Mouse (Mus musculus): ENCODE measurements around the gene Sowahb. TPM values are rescaled to one million over a fixed set of nuclear protein-coding genes. Genes with fewer than 3 reads are reported as not detected.

Sowahb gene
- polyA plus RNA-seq, 1 experiment from 2014 or later, result 1.1 TPM

DNA sequence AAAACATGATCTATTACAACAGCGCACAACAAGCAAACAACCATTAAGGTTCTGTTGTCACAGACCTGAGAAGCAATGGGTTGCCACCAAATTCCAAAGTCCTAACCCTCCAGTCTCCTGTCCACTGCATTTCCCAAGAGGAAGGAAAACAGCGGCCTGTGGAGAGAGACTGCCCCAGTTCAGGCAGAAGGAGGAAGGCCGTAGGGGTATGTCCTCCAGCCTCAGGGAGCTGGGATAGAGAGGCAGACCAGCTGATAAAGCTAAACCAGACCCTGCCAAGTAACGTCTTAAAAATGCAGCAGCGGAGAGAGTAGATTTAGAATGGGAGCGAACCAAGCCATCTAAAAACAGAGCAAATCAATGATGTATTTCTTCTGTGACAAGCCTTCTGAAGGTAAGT lies 44.8 kb downstream of the Sowahb start:
- H3K9me3 ChIP-seq (replicated peaks), result no peaks in the 10 kb centered on the region
- 63% methylated on average over 6 of the region's 6 CpGs for WGBS (ENCODE audit: insufficient replicate concordance)
- ATAC-seq (ENCODE audit: insufficient read depth), result no peak

DNA sequence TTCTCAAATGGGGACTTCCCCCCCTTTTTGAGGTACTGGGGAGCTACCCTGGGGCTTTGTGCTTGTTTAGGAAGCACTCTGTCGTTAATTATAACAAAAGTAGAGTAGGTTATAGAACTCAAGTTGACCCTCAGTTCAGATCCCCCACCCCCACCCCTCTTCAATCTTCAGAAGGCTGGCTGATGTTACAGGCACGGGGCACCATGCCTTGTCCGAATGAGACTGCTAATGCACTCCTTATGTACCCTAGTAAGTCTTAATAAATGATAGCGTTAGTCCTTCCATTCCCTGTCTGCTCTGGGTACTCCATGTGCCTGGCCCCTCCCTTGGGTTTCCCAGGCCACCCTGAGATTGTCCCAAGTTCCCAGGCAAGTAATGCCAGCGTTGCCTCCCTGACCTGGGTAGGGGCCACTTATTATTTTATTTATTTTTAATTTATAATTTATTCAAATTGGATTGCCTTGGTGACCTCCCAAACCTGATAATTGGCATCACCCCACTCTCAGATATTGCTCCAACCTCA lies 46.3 kb downstream of the Sowahb start:
- H3K9ac ChIP-seq, result no peak overlapping the region
- ATAC-seq (ENCODE audit: insufficient read depth), result no peak
- no peaks in the 10 kb centered on the region for H3K9me3 ChIP-seq (replicated peaks)
- no peak overlapping the region for H3K4me3 ChIP-seq (replicated peaks)
- WGBS (ENCODE audit: insufficient replicate concordance), result 37% methylated on average over 5 of the region's 5 CpGs
- peaks cover 7% of the 10 kb centered on the region; the same call in 1 of the 2 replicates for H3K4me1 ChIP-seq (replicated peaks)
- H3K4me2 ChIP-seq, result no peak overlapping the region
- no peaks in the 10 kb centered on the region for H3K27me3 ChIP-seq
- H3K36me3 ChIP-seq (replicated peaks), result no peaks in the 10 kb centered on the region
- no peak overlapping the region for H3K27ac ChIP-seq (replicated peaks)

More for the DNA sequence above, 44.8 kb downstream of the Sowahb start:
- no peak overlapping the region for H3K9ac ChIP-seq
- H3K27ac ChIP-seq (replicated peaks), result no peak overlapping the region
- H3K4me3 ChIP-seq (replicated peaks), result no peak overlapping the region
- 0 out of 2 replicates have a peak, but pooled peaks cover under 1% of the 10 kb centered on the region for H3K27me3 ChIP-seq
- H3K4me2 ChIP-seq, result no peak overlapping the region
- H3K36me3 ChIP-seq (replicated peaks), result no peaks in the 10 kb centered on the region
- H3K4me1 ChIP-seq (replicated peaks), result peaks cover 7% of the 10 kb centered on the region; the same call in 1 of the 2 replicates

DNA sequence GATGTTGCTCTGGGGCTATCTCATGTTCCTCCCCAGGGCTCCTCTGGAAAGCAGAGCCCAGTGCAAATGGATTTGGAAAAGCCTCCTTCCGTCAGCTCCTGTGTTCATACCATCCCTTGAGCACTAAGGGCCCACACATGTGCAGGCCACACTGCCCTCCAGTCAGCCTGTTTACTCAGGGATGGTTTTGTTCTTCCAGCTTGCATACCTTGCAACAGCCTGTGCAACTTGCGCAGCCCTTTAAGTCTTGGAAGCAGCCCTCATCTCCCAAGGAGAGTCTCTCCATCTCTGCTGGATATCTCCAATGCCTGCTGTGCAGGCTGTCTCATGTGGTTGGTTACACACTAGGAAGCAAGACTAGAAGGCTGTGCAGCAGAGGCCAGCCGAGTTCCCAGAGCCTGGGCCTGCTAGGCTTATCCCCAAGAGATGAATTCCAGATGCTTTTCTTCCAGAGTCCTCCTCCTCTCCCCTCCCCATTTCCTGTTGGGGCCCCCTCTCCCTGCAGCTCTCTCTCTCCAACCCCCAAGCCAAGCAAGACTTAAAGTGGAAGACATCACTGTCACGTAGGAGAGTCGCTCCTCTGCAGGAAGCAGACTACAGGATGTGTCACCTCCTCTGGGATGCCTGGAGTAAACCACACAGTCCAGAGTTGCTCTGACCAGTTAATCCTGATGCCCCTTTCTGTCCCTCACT lies 47.2 kb downstream of the Sowahb start:
- Histone ChIP-seq H3K4me3 (replicated peaks) (no peak overlapping the region), H3K9ac (no peak overlapping the region), H3K4me1 (replicated peaks) (peaks cover 7% of the 10 kb centered on the region; the same call in 1 of the 2 replicates), H3K27me3 (no peaks in the 10 kb centered on the region), H3K9me3 (replicated peaks) (no peaks in the 10 kb centered on the region), H3K36me3 (replicated peaks) (no peaks in the 10 kb centered on the region), H3K27ac (replicated peaks) (peak overlapping the region; percentile 57), H3K4me2 (no peak overlapping the region)
- WGBS (ENCODE audit: insufficient replicate concordance), result 47% methylated on average over 5 of the region's 5 CpGs
- peak; percentile 61 for ATAC-seq (ENCODE audit: insufficient read depth)

DNA sequence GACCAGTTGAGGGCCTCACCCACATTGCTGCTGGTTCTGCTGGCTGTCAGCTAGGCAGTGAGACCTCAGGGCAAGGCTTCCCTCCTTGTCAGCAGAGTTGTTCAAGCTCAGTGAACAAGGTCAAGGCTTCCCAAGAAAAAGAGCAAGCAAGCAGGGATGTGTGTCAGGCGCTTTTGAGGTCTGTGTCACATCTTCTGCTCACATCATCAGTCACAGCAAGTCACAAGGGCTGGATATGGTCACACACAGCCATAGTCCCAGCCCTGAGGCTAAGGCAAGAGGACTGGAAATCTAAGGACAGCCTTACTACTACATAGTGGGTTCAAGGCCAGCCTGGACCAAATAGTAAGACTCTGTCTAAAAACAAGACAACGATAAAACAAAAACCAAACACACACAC lies 50.0 kb downstream of the Sowahb start:
- Histone ChIP-seq H3K4me2 (no peak overlapping the region), H3K9me3 (replicated peaks) (no peaks in the 10 kb centered on the region), H3K27ac (replicated peaks) (no peak overlapping the region), H3K9ac (no peak overlapping the region), H3K4me3 (replicated peaks) (no peak overlapping the region), H3K4me1 (replicated peaks) (no peaks in the 10 kb centered on the region), H3K27me3 (no peaks in the 10 kb centered on the region), H3K36me3 (replicated peaks) (no peaks in the 10 kb centered on the region)
- WGBS (ENCODE audit: insufficient replicate concordance), result 70% methylated on average over 2 of the region's 2 CpGs
- no peak for ATAC-seq (ENCODE audit: insufficient read depth)

DNA sequence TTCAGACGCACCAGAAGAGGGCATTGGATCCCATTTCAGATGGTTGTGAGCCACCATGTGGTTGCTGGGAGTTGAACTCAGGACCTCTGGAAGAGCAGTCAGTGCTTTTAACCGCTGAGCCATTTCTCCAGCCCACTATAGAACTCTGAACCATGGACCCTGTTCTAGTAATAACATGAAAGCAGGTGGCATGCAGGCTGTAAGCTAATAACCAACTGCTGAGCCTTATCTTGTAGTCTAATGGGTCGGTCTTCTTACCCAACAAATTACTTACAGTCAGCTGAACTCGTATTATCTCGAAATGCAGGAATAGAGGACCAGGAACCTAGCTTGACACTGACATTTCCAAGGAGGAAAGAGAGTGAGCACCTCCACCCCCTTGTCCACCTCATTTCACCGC lies 50.5 kb downstream of the Sowahb start:
- H3K27ac ChIP-seq (replicated peaks), result no peak overlapping the region
- no peaks in the 10 kb centered on the region for H3K36me3 ChIP-seq (replicated peaks)
- no peaks in the 10 kb centered on the region for H3K27me3 ChIP-seq
- no peak overlapping the region for H3K4me3 ChIP-seq (replicated peaks)
- 54% methylated on average over 6 of the region's 6 CpGs for WGBS (ENCODE audit: insufficient replicate concordance)
- H3K9me3 ChIP-seq (replicated peaks), result no peaks in the 10 kb centered on the region
- H3K9ac ChIP-seq, result no peak overlapping the region
- no peak for ATAC-seq (ENCODE audit: insufficient read depth)
- no peak overlapping the region for H3K4me2 ChIP-seq
- H3K4me1 ChIP-seq (replicated peaks), result no peaks in the 10 kb centered on the region

DNA sequence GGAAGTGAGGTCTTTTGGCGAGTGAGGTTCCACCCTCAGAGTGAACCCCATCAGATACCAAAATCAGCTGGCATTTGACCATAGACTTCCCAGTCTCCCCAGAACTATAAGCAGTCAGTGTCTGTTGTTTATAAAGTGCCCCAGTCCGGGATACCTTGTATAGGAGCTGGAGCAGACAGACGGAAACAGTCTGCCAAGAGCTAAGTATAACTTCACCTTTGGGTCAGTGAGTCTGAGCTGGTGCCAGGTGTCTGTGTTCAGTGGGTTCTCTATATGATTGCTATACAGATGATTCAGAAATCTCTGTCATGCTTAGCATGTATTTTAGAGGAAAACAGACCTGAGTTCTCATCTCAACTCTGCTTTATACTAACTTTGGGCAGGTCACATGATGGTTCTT lies 52.7 kb downstream of the Sowahb start:
- 39% methylated on average over 3 of the region's 3 CpGs for WGBS (ENCODE audit: insufficient replicate concordance)
- H3K9ac ChIP-seq, result no peak overlapping the region
- no peaks in the 10 kb centered on the region for H3K27me3 ChIP-seq
- H3K9me3 ChIP-seq (replicated peaks), result no peaks in the 10 kb centered on the region
- H3K27ac ChIP-seq (replicated peaks), result no peak overlapping the region
- ATAC-seq (ENCODE audit: insufficient read depth), result no peak
- no peak overlapping the region for H3K4me3 ChIP-seq (replicated peaks)
- H3K4me1 ChIP-seq (replicated peaks), result no peaks in the 10 kb centered on the region; the same call in 1 of the 2 replicates
- H3K4me2 ChIP-seq, result no peak overlapping the region
- no peaks in the 10 kb centered on the region for H3K36me3 ChIP-seq (replicated peaks)

Other genes with a start within 250 kb of the Sowahb start
- 20.6 and 22.9 TPM in 2 replicates for gene Sept11, start 48.4 kb upstream of the Sowahb start, polyA plus RNA-seq (2015; fragmentation: Nextera tagmentation; extraction: Ambion mirVana)
- 33.1 and 34.9 TPM in 2 replicates for gene Ccni, start 161.5 kb upstream of the Sowahb start, polyA plus RNA-seq (2015; fragmentation: Nextera tagmentation; extraction: Ambion mirVana)
- 1.1 and 1.3 TPM in 2 replicates for gene 2010109A12Rik, start 161.5 kb upstream of the Sowahb start, polyA plus RNA-seq (2015; fragmentation: Nextera tagmentation; extraction: Ambion mirVana)
- gene Ccng2, start 222.2 kb upstream of the Sowahb start, polyA plus RNA-seq (2015; fragmentation: Nextera tagmentation; extraction: Ambion mirVana), result 22.0 and 23.9 TPM in 2 replicates